Mouse (Mus musculus) liver, adult 2 months (tissue): ENCODE measurements at regions not wholly inside any gene's neighbourhood (a gene's known extent, or its start where the extent isn't known, plus 50 kb on each side); places are given as distances from the start of the nearest gene placed in this dataset.

Experiments used
- CTCF ChIP-seq: fragments of 200-500 bp; IDR thresholded peaks from 2 replicates; pipeline ENCODE4 v1.5.1; 2011; ENCODE audit warnings: low read depth, low read length, control low read depth
- POLR2A ChIP-seq: fragments of 200-500 bp; IDR thresholded peaks from 2 replicates; pipeline ENCODE4 v1.6.1; 2011; ENCODE audit warnings: low read length, control low read depth; ENCODE audit not compliant: insufficient read depth; ENCODE audit errors: extremely low read depth

GRCm38 (mm10) chr12:9894521-9894920 lies 324.6 kb downstream of the Osr1 start:
- no peak for TF ChIP-seq CTCF
- TF ChIP-seq POLR2A: no peak
